Mouse (Mus musculus): ENCODE results near the gene Olfr111. TPM values are rescaled to one million over a fixed set of nuclear protein-coding genes. Genes with fewer than 3 reads are reported as not detected.
"Not testable (repeated sequence)": the region's sequence is repeated elsewhere in the genome, so short reads cannot be mapped to it uniquely, and the experiment has no call there.

Gene Olfr111
- not detected in 2 replicates for polyA plus RNA-seq (2016; fragmentation: Nextera tagmentation; extraction: Ambion mirVana)

DNA sequence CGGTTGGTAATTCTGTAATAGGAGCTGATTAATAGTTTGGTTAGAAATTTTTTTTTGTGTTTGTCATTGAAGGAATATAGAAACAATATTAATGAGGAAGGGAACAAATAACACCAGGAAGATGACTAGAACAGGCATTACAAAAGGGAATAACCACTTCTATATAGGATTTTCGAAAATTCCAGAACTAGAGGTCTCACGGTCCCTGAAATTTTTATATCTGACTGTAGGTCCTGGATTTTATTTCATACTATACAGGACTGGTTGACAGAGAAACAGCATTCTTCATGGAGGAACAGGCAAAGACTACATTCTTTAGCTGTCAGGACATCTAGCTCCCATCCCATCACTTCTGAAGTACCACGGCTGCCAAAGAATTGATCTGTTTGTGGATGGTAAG is at the start of gene Olfr111:
Gene Olfr111 (plus strand): TSS at position 301 of the 400 bp plus-strand sequence.
- ATAC-seq (ENCODE audit: low FRiP score, low read depth): no peak
- no peak within 1 kb of the TSS for H3K9ac ChIP-seq
- H3K4me2 ChIP-seq (replicated peaks): no peak within 1 kb of the TSS
- H3K27me3 ChIP-seq (replicated peaks): no peaks in the 10 kb centered on the region
- no peaks in the 10 kb centered on the region for H3K9me3 ChIP-seq
- no peaks in the 10 kb centered on the region for H3K36me3 ChIP-seq
- H3K4me1 ChIP-seq: no peaks in the 10 kb centered on the region
- WGBS: 87% methylated on average over 4 of the region's 4 CpGs
- no peak within 1 kb of the TSS for H3K27ac ChIP-seq
- no peak within 1 kb of the TSS for H3K4me3 ChIP-seq

- Histone ChIP-seq H3K27ac (no peak within 1 kb of the TSS), H3K4me3 (no peak within 1 kb of the TSS), H3K4me2 (replicated peaks) (no peak within 1 kb of the TSS), H3K9me3 (no peaks in the 10 kb centered on the region), H3K9ac (no peak within 1 kb of the TSS), H3K4me1 (no peaks in the 10 kb centered on the region), H3K36me3 (no peaks in the 10 kb centered on the region), H3K27me3 (replicated peaks) (no peaks in the 10 kb centered on the region)
- WGBS: 96% methylated on average over 1 of the region's 1 CpGs
- ATAC-seq (ENCODE audit: low FRiP score, low read depth): no peak
Observed at GRCm38 (mm10) chr17:37458616-37459015, 49.2 kb upstream of the Olfr111 start, which contains the start of gene Olfr109. TSS of gene Olfr109 (plus strand) at chr17:37458916.

DNA sequence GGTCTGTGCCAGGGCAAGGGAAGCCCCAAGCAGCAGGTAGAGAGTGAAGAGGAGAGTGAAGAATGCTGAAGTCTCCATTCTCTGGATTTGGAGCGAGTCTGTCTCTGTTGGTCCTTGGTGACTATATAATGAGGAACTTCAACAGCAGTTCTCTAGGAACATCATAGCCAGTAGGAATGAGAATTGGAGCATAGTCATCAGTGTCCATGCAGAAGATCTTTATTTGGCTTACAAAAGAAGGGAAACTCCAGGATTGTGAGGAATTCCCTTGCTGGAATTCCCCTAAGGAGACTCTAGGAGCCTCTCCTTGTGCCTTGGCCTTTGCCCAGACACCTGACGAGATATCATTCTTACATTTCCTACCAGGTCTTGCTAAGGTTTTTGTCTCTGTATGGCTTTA is 24.4 kb upstream of the Olfr111 start, which contains the start of gene H2-M2:
Gene H2-M2 (minus strand): TSS at position 101 of the 400 bp plus-strand sequence.
- 75% methylated on average over 2 of the region's 2 CpGs for WGBS
- Histone ChIP-seq H3K27ac (no peak within 1 kb of the TSS), H3K9ac (no peak within 1 kb of the TSS), H3K36me3 (no peaks in the 10 kb centered on the region), H3K4me2 (replicated peaks) (no peak within 1 kb of the TSS), H3K4me1 (no peaks in the 10 kb centered on the region), H3K9me3 (no peaks in the 10 kb centered on the region), H3K27me3 (replicated peaks) (no peaks in the 10 kb centered on the region), H3K4me3 (no peak within 1 kb of the TSS)
- no peak for ATAC-seq (ENCODE audit: low FRiP score, low read depth)

DNA sequence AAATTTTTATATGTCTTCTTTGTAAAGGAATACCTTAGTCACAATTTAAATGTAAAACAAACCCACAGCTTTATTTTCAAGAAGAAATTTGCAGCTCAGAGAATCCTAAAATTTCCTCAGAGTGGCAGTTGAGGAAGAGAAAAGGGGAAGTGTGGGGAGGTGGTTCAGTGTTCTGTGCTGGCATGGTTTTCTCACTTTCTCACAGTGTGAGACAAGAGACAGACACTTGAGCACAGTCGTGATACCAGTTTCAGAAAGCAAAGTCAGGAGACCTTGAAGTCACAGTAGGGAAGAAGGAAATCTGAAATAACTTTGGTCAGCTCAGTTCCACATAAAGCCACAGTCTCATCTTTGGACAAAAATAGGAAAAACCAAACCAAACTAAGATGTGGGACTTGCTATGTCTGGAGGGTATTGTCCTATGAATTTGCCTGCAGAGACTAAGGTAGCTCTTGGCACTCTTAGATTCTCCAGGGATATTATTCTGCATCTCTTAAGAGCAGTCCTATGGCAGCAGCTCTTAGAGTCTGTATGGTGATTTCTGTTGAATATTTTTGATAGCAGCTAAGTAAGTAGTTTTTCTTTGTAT is 15.8 kb upstream of the Olfr111 start, which contains the start of gene Olfr110:
Gene Olfr110 (plus strand): TSS at position 539 of the 589 bp plus-strand sequence.
- Histone ChIP-seq H3K27ac (no peak within 1 kb of the TSS), H3K4me3 (no peak within 1 kb of the TSS), H3K27me3 (replicated peaks) (no peaks in the 10 kb centered on the region), H3K9me3 (no peaks in the 10 kb centered on the region), H3K4me1 (no peaks in the 10 kb centered on the region), H3K4me2 (replicated peaks) (no peak within 1 kb of the TSS), H3K9ac (no peak within 1 kb of the TSS), H3K36me3 (no peaks in the 10 kb centered on the region)
- no peak for ATAC-seq (ENCODE audit: low FRiP score, low read depth)
- WGBS: 74% methylated on average over 1 of the region's 1 CpGs

GRCm38 (mm10) chr17:37524612-37525011 is 16.8 kb downstream of the Olfr111 start:
- H3K27me3 ChIP-seq (replicated peaks); H3K4me2 ChIP-seq (replicated peaks); H3K9ac ChIP-seq; H3K9me3 ChIP-seq; H3K36me3 ChIP-seq; H3K4me3 ChIP-seq; H3K27ac ChIP-seq; ATAC-seq (ENCODE audit: low FRiP score, low read depth); H3K4me1 ChIP-seq: not testable (repeated sequence)

GRCm38 (mm10) chr17:37525427-37525826 is 17.6 kb downstream of the Olfr111 start:
- H3K9me3 ChIP-seq; H3K4me3 ChIP-seq; H3K27ac ChIP-seq; H3K27me3 ChIP-seq (replicated peaks); H3K36me3 ChIP-seq; H3K4me1 ChIP-seq; H3K9ac ChIP-seq; ATAC-seq (ENCODE audit: low FRiP score, low read depth); H3K4me2 ChIP-seq (replicated peaks): not testable (repeated sequence)
- 81% methylated on average over 1 of the region's 1 CpGs for WGBS

DNA sequence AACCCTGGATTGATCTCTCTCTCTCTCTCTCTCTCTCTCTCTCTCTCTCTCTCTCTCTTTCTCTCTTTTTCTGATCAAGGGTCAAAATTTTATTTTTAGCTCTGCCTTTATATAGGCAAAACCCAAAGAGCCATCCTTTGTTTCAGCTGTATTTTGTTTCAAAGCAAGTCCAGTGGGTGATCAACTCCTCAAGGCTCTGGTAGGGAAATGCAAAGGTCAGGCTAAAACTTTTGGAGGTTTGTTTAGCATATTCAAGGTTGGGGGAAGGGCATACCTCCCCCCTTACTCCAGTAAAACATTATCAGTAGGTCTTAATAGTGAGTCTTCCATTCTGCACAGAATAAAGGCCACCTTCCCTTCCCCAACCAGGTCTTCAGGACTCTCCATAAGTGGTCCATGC is 27.3 kb downstream of the Olfr111 start:
- H3K27me3 ChIP-seq (replicated peaks): no peaks in the 10 kb centered on the region
- H3K27ac ChIP-seq: no peak overlapping the region
- ATAC-seq (ENCODE audit: low FRiP score, low read depth): no peak
- H3K9me3 ChIP-seq: no peaks in the 10 kb centered on the region
- no peaks in the 10 kb centered on the region for H3K36me3 ChIP-seq
- H3K9ac ChIP-seq: no peak overlapping the region
- H3K4me3 ChIP-seq: no peak overlapping the region
- no peak overlapping the region for H3K4me2 ChIP-seq (replicated peaks)
- no peaks in the 10 kb centered on the region for H3K4me1 ChIP-seq

DNA sequence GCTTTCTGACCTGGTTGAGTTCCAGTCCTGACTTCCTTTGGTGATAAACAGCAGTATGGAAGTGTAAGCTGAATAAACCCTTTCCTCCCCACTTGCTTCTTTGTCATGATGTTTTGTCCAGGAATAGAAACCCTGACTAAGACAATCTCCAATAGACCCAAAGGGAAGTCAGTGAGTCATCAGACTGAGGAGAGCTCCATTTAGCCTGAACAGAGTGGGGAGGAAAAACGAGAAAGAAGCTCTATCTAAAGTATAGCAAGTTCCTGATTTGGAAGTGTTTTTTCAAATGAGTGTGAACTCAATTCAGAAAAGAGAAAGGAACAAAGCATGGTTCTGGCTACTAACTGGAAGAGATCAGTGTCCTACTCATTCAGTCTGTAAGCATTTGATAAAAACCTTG is 30.6 kb downstream of the Olfr111 start:
- H3K4me1 ChIP-seq; H3K4me2 ChIP-seq (replicated peaks); H3K27me3 ChIP-seq (replicated peaks); H3K36me3 ChIP-seq; ATAC-seq (ENCODE audit: low FRiP score, low read depth); H3K9ac ChIP-seq; H3K4me3 ChIP-seq; H3K27ac ChIP-seq; H3K9me3 ChIP-seq: not testable (repeated sequence)
- 64% methylated on average over 1 of the region's 1 CpGs for WGBS

DNA sequence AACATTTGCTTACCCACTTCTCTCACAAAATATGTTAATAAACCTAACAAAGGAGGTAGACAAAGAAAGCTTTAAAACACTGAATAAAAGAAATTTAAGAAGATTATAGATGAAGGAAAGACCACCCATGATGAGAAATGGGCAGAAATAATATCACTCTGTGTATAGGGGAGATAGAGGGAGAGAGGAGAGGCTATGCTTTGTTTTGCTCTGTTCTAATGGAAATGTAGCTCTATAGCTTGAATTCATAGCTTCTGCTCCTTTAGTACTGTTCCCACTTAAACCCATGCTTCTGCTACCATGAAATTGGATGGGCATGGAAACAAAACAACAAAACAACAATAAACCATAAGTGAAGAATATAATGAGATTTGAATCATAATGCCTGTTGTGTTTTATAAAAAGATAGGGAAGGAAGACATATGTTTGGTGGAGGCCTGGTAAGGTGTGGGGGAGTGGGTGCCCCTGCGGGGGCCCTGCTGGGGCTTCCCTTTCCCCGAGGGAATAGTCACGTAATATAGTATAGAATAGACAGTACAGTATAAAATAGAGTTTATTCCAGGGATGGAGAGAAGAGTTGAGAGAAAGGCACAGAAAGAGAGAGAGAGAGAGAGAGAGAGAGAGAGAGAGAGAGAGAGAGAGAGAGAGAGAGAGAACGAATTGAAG is 33.8 kb downstream of the Olfr111 start:
- H3K36me3 ChIP-seq: no peaks in the 10 kb centered on the region
- H3K27ac ChIP-seq: no peak overlapping the region
- no peak overlapping the region for H3K9ac ChIP-seq
- no peaks in the 10 kb centered on the region for H3K4me1 ChIP-seq
- WGBS: 80% methylated on average over 4 of the region's 4 CpGs
- H3K4me2 ChIP-seq (replicated peaks): no peak overlapping the region
- H3K4me3 ChIP-seq: no peak overlapping the region
- no peaks in the 10 kb centered on the region for H3K27me3 ChIP-seq (replicated peaks)
- no peaks in the 10 kb centered on the region for H3K9me3 ChIP-seq
- no peak for ATAC-seq (ENCODE audit: low FRiP score, low read depth)

DNA sequence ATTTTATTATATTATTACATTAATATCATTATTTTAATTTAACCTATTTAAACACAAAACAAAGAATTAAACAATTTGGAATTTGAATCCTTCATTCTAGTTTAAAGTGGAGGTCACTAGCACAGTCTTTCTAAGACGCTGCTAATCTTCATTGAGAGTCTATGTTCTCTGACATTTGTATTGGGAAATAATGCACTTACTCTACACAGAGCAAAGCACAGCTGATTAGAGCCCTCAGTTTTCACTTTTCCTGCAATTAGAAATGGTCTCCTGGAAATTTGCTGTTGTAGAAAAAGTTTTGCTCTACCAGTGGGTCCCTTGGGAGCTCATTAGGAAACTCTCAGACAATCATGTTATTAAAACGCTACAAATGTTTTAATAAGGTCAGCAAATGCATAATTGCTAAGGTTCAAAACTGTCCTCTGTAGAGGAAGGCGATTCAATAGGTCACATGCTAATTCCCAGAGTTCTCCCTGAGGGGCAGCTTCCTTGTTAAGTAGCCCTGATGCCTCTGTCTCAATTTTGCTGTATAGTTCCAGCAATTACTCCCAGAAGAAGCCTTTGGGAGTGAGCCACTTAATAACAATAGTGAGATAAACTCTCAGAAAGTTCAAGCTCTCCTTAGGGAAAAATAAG is 36.1 kb downstream of the Olfr111 start:
- no peaks in the 10 kb centered on the region for H3K9me3 ChIP-seq
- H3K4me3 ChIP-seq: no peak overlapping the region
- no peaks in the 10 kb centered on the region for H3K27me3 ChIP-seq (replicated peaks)
- H3K4me2 ChIP-seq (replicated peaks): no peak overlapping the region
- no peak for ATAC-seq (ENCODE audit: low FRiP score, low read depth)
- no peak overlapping the region for H3K27ac ChIP-seq
- 78% methylated on average over 3 of the region's 3 CpGs for WGBS
- H3K4me1 ChIP-seq: no peaks in the 10 kb centered on the region
- no peaks in the 10 kb centered on the region for H3K36me3 ChIP-seq
- no peak overlapping the region for H3K9ac ChIP-seq

DNA sequence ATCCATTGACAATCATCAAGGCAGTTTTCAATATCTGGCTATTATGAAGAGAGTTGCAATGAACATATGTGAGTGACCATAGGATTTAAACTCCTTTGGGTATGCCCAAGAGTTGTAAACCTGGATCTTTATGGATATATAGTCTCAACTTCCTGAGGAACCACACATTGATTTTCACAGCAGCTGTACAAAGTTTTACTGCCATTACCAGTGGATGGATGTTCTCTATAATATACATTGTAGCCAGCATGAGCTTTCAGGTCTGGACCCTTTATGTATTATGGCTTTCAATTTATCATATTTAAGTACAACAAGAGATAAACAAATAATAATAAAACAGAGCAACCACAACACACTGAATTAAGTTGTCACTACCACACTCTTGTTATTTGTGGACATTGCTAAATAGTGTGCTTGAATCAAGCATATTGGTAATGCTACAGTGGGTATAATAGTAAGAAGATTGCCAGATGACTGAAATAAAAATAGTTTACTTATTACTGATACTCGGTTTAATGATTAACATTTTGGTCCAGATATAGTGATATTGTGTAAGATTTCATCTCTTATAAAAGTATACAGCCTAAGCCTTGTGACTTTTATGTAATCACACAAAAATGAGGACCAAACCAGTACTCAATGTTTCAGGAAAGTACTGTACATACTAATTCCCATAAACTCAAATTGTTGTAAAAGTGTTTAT is 51.2 kb downstream of the Olfr111 start:
- Histone ChIP-seq H3K4me2 (replicated peaks) (no peak overlapping the region), H3K9me3 (no peaks in the 10 kb centered on the region), H3K27ac (no peak overlapping the region), H3K4me3 (no peak overlapping the region), H3K4me1 (no peaks in the 10 kb centered on the region), H3K36me3 (no peaks in the 10 kb centered on the region), H3K9ac (no peak overlapping the region), H3K27me3 (replicated peaks) (no peaks in the 10 kb centered on the region)
- 70% methylated on average over 1 of the region's 1 CpGs for WGBS
- ATAC-seq (ENCODE audit: low FRiP score, low read depth): no peak

DNA sequence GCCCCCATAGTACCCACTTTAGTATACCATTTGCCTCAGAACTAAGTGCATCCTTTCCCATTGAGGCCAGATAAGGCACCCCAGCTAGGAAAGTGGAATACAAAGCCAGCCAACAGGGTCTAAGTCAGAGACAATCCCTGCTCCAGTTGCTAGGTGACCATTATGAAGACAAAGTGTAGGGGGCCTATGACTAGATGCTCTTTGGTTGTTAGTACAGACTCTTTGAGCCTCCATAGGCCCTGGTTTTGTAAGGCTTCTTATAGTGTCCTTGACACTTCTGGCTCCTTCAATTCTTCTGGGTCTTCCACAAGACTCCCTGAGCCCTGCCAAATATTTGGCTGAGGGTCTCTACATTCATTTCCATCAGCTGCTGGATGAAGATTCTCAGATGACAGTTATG is 61.5 kb downstream of the Olfr111 start, which contains the start of gene Olfr112:
Gene Olfr112 (minus strand): TSS at position 101 of the 400 bp plus-strand sequence.
- Histone ChIP-seq H3K4me2 (replicated peaks) (no peak within 1 kb of the TSS), H3K4me3 (no peak within 1 kb of the TSS), H3K27me3 (replicated peaks) (no peaks in the 10 kb centered on the region), H3K36me3 (no peaks in the 10 kb centered on the region), H3K9me3 (no peaks in the 10 kb centered on the region), H3K9ac (no peak within 1 kb of the TSS), H3K27ac (no peak within 1 kb of the TSS), H3K4me1 (no peaks in the 10 kb centered on the region)
- ATAC-seq (ENCODE audit: low FRiP score, low read depth): no peak
